Comparison of ENCODE assay signal across 8 mouse cellular contexts in genomic region chr10:117455595-117456302, GRCm38 (mm10).
A peak's percentile ranks its signal among the peaks of the same experiment; 100 is the strongest.
DNase-seq lines count a peak whose midpoint lies in the region; ATAC-seq and TF ChIP-seq lines count a peak whose summit lies in the region.

No protein-coding gene starts in this region.

- peak; percentile 25 to 27 for DNase-seq in cerebellum, adult 18-20 months
- DNase-seq in cerebellum, adult 11-12 months = no peak
- peak; percentile 39 for DNase-seq in right cerebral cortex, postnatal 14 days
- no peak for DNase-seq in right cerebral cortex, adult 18-20 months
- peak; percentile 55 for DNase-seq in embryonic facial prominence, embryonic 14.5 days (ENCODE audit: low spot score)
- peak; percentile 28 to 65 for DNase-seq in kidney, adult 8-10 months
- DNase-seq in lung, adult 2 months = peak; percentile 67
- DNase-seq in spleen, adult 2 months (ENCODE audit: low read depth in 1 of 2, low spot score in 2 of 2) = peak; percentile 47 to 53

- H3K9me3 ChIP-seq in embryonic facial prominence, embryonic 14.5 days (ENCODE audit: control insufficient read depth, low read length) = no peaks in the 10 kb centered on the region

- no peak overlapping the region for H3K4me3 ChIP-seq in embryonic facial prominence, embryonic 14.5 days (ENCODE audit: low read depth, low read length)
- no peak overlapping the region for H3K4me3 ChIP-seq in lung, adult 2 months (replicated peaks; ENCODE audit: extremely low read depth, low read depth, low read length)
- no peak overlapping the region for H3K4me3 ChIP-seq in spleen, adult 2 months (ENCODE audit: extremely low read depth, insufficient read depth, insufficient read length)

- H3K27ac ChIP-seq in embryonic facial prominence, embryonic 14.5 days (replicated peaks; ENCODE audit: low read depth, low read length) = no peak overlapping the region
- H3K27ac ChIP-seq in spleen, adult 2 months (ENCODE audit: insufficient read depth, low read length) = no peak overlapping the region

- no peak overlapping the region for H3K4me2 ChIP-seq in embryonic facial prominence, embryonic 14.5 days (ENCODE audit: low read depth, low read length)

- TF ChIP-seq CTCF in lung, adult 2 months (IDR thresholded peaks at IDR 0.05; ENCODE audit: insufficient read depth, low read length) = peak; percentile 28; the same call in 1 of the 2 replicates
- peak; percentile 40; the same call in 1 of the 2 replicates for TF ChIP-seq CTCF in spleen, adult 2 months (IDR thresholded peaks at IDR 0.05; ENCODE audit: extremely low read depth, insufficient read depth, insufficient read length, insufficient replicate concordance)

- no peak overlapping the region for H3K9ac ChIP-seq in embryonic facial prominence, embryonic 14.5 days (ENCODE audit: low read depth, low read length)

- WGBS in embryonic facial prominence, embryonic 14.5 days = 70% methylated on average over 9 of the region's 9 CpGs
- 47% methylated on average over 9 of the region's 9 CpGs for WGBS in lung, adult 2 months
- 79% methylated on average over 9 of the region's 9 CpGs for WGBS in spleen, adult 2 months

- no peak for ATAC-seq in embryonic facial prominence, embryonic 14.5 days (ENCODE audit: low read depth)

- no peaks in the 10 kb centered on the region for H3K27me3 ChIP-seq in embryonic facial prominence, embryonic 14.5 days (replicated peaks; ENCODE audit: control insufficient read depth, insufficient read depth, low read length)
- no peaks in the 10 kb centered on the region for H3K27me3 ChIP-seq in spleen, adult 2 months (ENCODE audit: control insufficient read depth, insufficient read depth, low read length)

- TF ChIP-seq POLR2A in lung, adult 2 months (IDR thresholded peaks at IDR 0.05; ENCODE audit: borderline replicate concordance, extremely low read depth, low read depth, low read length) = no peak
- no peak for TF ChIP-seq POLR2A in spleen, adult 2 months (IDR thresholded peaks at IDR 0.05; ENCODE audit: low read depth, low read length)

- 0 out of 2 replicates have a peak, but pooled peaks cover 3% of the 10 kb centered on the region for H3K4me1 ChIP-seq in embryonic facial prominence, embryonic 14.5 days (ENCODE audit: control insufficient read depth, insufficient read depth, low read length)
- H3K4me1 ChIP-seq in lung, adult 2 months (ENCODE audit: control insufficient read depth, insufficient read depth, low read length) = peaks cover 2% of the 10 kb centered on the region
- H3K4me1 ChIP-seq in spleen, adult 2 months (ENCODE audit: control insufficient read depth, insufficient read depth, insufficient read length) = peaks cover 9% of the 10 kb centered on the region; the same call in 1 of the 2 replicates

- H3K36me3 ChIP-seq in embryonic facial prominence, embryonic 14.5 days (ENCODE audit: control insufficient read depth, insufficient read depth, low read length) = no peaks in the 10 kb centered on the region
- H3K36me3 ChIP-seq in spleen, adult 2 months (ENCODE audit: control insufficient read depth, insufficient read depth, low read length) = no peaks in the 10 kb centered on the region

Comparison
In these comparisons a context has a peak if more than half of its experiments do, and no peak if none do; other contexts are left out.
1. DNase-seq: peak in cerebellum, adult 18-20 months (2 of 2), right cerebral cortex, postnatal 14 days (single experiment), embryonic facial prominence, embryonic 14.5 days (single experiment), kidney, adult 8-10 months (2 of 2), lung, adult 2 months (single experiment) and spleen, adult 2 months (2 of 2); none in cerebellum, adult 11-12 months (single experiment) and right cerebral cortex, adult 18-20 months (single experiment).